Mouse (Mus musculus): Measurements from ENCODE around the gene Zfp618.

Gene Zfp618

DNA sequence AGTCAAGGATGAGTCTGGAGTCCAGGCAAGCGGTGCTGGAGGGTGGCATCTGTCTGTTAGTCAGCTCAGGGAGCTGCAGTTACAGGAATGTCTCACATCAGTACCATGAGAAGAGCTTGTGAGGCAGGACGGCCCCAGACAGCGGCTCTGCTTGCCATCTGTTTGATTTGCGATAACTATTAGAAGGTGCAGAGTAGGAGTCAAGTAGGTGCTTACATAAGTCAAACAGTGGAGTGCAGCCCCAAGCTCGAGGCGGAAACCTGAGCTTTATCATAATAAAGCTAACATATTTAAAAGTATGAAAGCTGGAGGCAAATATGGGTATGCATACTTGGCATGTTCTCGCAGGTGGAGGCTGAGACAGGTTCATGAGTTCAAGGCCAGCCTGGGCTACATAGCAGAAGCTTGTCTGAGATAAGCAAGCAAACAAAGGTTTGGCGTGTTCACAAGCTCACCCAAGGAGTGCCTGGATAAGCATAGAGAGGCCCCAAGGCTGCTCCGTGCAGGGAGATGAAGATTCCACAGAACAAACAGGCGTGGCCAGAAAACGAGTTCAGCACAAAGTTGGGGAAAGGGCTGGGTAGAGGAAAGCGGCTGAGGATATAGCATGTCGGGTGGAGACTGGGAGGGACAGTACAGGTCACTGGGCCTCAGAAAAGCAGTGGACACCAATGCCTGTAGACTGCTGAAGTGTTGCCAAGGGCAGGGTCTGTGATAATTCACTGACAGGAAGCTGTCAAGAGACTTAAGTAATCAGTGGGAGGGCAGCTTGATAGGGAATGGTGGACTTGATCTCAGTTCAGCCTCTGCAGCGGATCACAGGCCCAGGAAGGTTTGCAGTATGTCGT lies 106.3 kb downstream of the Zfp618 start:
- DNase-seq: no peak

DNA sequence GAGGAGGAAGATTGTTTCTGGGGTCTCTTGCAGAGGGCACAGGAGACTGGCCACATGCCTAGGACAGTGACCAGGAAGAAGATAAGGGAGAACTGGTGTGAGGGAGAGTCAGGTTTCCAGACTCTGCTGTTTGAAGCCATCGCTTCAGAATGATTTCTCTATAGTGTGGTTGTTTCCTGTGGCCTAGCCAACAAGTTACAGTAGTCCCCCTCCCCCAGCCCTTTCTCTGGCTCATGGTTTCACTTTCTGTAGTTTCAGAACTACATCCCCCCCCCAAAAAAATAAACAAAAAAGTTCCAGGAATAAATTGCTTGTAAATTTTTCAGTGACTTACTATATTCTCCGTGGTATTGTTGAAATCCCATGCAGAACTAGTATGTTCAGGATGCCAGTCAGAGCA lies 107.8 kb downstream of the Zfp618 start:
- DNase-seq: no peak

DNA sequence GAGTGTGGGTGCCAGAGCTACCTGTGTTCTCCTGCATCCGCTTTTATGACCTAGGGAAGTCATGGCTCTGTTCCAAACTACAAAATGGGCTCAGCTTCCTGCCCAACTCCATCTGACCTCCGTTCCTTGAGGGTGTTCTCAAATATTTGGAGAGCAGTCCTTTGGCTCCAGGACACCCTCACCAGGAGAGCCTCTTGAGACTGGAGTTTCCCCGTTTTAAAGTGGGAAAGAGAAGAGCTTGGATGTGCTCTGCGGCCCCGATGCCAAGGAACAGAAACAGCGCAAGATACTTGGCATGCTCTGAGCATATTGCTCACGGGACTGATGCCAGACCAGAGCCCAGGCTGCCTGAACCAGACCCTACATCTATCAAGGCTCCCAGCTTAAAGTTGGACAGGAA lies 113.8 kb downstream of the Zfp618 start:
- DNase-seq: no peak

DNA sequence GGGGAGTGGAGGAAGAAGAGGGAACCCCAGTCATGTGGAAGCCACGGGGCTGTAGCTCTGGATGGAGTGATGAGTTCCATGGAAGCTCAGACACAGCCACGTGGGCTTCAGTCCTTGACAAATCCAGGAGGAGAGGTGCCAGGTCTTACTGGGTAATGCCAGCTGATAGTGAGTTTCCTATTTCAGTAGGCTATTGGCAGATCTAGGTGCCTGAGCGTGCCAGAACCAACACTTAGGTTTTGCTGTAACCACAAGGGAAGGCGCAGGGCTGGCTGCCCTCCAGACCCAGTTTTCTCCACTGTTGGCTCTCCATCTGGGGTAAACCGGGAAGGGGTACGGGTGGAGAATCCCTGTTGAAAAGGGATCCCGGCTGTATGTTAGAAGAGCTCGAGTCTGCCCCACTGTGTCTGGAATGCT lies 119.1 kb downstream of the Zfp618 start:
- DNase-seq: no peak

DNA sequence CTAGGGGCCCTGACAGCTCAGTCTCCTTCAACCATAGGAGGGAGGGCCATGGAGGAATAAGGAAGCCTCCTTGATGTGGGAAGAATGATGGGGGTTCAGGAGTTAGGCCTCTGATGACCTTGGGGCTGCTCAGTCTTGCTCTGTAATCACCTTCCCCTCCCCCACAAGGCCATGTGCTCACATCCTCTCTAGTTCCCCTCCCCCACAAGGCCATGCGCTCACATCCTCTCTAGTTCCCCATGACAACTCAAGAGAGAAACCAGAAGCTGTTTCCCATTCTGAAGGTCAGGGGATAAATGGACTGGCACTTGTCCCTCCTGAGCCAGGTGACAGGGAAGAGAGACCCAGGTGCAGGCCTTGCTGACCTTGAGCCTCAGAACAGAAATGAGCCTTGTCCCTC lies 124.1 kb downstream of the Zfp618 start:
- DNase-seq: peak; percentile 31

DNA sequence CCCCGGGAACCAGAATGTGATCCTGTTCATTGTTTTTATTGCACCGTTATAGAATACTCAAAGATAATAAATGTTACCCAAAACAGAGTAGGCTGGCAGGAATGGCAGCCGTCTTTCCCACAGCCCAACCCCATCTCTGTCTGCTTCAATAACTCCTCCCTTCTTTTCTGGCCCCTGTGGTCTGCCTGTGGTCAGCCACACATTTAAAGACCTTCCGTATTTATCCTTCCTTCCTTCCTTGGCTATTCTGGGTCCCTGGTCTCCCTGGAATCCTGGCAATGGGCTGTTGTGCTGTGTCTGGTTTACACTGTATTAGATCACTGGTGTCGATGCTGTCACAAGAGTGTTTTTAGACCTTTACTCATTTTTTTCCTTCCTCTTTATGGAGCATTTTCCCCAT lies 125.8 kb downstream of the Zfp618 start:
- no peak for DNase-seq

DNA sequence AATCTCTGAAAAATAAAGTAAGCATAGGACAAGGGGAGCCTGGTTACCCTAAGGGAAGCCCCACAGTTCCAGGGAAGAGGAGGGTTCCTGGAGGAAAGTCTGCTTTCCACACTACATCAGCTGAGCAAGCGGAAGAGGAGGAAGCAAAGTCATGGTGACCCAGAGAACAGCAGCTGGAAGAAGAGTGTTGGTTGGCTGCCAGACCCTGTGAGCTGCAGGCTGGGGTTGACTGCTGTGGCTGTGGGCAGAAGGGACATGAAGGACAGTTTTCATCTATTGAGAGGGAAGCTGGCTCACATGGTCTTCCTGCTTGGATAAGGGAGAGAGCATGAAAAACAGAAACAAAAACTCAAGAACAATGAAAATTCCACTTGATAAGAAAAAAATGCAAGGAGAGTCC lies 132.2 kb downstream of the Zfp618 start:
- DNase-seq: no peak

DNA sequence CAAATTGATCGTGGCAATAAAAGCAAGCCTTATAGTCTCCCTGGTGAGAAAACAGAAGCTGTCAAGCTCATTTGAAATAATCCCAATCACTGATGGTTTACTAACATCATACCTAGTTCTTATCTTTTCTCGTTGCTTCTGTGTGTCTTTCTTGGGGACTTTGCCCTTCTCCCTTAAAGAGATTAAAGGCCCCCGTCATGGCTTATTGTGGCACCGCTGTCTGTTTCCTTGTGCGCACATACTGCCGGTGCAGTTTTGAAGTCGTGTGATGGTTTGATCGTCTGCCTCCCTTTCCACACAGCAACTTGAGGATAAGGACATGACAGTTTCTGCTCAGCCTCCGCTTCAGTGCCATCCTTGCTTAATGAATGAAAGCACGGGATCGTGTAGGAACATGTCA lies 135.1 kb downstream of the Zfp618 start:
- no peak for DNase-seq

DNA sequence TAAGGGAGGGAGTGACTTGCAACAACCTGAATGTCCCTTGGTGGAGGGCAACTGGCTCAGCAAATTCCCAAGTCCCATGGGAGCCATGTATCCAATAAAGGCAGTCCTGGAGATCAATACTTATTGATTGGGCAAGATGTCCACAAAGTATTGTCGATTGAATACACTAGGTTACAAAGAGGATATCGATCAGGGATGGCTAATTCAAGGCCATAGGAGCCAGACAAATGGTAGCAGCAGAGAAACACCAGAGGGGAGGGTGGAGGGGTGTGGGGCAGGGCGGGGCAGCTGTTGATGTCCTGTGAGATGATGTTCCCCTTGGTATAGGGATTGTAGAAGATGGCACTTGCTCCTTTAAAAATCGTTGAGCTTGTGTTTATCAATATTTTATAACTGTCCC lies 136.7 kb downstream of the Zfp618 start:
- no peak for DNase-seq

DNA sequence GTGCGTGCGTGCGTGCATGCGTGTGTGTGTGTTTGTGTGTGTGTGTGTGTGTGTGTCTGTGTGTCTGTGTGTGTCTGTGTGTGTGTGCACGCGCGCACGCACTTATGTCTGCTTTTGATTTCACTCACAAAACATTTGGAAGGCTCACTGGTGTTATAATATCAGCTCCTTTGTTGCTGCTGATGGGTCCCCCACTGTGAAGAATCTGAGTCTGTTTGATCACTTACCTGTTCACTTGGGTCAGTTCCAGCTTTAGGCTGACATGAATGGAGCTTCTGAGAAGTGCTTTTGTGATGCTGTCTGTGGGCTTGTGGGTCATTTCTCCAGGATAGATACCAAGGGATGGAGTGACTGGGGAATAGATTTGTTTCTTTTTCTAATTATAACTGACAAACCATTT lies 140.3 kb downstream of the Zfp618 start:
- DNase-seq: no peak

DNA sequence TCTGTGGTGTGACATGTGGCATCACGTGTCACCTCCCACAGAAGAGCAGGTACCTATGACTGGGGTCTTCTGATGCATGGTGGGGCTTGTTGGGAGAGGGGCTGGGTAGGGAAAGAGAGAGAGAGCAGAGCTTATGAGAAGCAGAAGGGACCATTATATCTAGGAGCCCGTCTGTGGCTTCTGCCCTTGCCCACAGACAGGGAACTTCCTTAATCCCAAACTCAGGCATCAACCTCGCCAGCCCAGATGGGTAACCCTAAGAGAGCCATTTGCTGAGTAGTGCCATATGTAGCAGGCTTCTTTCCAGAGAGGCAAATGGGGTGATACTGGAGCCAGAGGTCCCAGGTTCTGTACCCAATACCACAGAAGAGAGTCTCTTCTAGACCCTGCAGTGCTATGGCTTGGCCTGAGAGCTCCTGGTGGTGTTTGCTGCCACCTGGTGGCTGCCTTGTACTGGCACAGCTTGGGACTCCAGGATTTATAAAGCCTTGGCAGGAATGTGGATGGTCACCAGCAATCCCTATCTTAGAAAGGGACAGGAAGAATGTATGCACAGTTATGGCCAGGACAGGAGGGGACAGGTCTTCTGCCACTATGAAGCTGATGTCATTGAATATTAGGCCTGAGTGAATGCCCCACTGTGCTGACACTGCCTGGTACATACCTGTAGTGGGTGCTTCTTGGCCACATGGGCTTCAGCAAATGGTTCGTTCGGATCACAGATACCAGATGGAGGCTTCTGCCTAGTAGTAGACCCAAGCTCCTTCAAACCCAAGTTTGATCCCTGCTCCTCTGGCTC lies 153.5 kb downstream of the Zfp618 start:
- DNase-seq: peak; percentile 86

DNA sequence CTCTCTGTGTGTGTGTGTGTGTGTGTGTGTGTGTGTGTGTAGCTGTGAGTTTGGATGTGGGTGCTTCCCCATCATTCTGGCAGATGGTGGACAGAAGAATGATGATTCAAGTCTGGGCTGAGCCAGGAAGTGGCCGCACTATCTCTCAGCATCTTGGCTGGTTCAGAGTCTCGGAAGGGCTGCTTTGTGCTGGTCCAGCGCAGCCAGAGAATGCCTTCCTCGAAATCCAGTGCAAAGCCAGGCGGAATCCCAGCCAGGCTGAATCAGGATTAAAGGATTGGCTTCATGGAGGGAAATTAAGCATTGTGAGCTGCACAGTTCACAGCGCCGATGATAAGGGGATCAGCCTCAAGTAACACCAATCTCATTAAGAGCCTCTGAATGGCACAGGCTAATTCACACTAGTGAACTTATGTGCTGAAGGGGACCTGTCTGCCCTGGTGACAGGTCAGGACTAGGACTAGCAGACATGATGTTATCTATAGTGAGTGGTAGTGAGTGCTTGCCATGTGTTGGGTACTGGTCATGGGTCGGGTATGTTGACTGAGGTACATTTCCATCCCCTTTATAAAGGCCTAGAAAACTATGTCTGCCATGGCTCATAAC lies 159.6 kb downstream of the Zfp618 start:
- no peak for DNase-seq

DNA sequence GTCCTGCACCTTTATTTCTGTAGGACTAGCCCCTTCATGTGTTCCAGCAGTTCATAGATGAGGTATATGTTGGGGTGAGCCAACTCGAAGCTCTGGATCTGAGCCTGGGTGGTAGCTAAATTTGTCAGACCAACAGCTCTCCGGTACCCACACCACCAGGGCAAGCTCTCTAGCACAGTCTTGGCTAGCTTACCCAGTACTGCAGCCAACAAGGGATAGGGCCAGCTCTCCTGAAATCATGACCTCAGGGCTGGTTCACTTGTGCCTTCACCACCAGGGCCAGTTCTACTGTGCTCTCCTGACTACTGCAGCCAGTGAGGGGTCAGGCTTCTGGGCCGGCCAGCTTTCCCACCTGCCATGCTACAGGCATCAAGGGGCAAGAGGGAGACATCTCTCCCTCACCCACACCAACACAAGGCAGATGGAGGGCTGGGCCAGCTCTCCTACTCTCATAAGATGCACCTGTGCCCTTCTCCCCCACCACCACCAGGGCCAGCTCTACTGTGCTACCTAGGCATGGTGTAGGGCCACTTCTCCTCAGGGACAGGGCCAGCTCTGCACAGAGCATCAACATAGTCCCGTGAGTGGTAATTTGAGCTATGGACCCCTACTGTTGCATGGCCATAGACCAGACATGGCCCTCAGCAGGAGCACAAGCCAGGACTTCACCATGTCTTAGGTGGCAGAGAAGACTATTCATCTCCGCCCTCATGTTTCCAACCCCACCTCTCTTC lies 164.7 kb downstream of the Zfp618 start:
- DNase-seq: no peak

DNA sequence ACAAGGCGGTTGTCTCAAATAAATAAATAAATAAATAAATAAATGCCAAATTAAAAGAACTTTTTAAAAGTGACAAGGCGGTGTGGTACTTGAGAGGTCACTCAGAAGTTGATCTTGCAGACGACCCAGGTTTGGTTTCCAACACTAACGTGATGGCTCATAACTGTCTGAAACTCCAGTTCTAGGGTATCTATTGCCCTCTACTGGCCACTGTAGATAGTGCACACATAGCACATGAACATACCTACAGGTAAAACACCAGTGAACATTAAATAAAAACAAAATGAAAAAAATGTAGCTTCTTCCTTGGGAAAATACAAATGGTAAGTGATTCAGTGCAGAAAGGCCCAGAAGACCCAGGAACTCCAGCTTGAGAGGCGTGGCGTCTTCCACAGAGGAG lies 181.9 kb downstream of the Zfp618 start:
- no peak for DNase-seq

DNA sequence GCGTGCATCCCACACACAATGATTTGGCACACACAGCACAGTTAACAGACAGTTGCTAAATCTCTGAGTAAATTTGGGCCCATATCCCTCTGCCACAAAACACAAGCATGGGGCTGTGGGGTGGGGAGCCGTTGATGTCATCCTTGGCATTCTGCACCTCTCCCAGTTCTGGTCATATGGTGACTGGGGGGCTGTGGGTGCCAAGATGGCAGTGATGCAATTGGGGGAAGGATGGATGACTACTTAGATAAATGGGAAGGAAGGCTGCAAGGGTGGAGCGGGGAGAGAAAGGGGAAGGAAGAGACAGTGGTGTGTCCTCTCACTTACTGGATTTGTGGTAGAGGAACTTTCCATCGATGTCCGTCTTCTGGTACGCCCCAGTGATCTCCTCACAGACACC lies 185.8 kb downstream of the Zfp618 start:
- no peak for DNase-seq

DNA sequence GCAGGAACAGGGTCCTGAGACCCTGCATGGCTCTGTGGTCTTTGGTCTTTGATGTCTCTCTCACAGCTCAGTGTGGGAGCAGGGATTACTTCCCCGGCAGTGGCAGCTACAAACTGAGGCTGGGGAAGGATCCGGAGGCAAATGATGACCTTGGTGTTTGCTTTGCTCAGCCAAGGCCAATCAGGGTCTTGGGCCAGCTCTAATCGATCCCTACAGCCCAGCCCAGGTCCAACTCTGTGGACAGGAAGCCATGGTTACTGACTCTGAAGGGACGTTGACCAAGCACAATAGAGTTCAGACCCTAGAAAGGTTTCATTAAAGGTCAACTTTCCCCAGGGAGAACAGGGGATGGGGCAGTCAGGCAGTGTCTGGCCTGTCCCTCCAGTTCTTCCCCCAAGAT lies 188.7 kb downstream of the Zfp618 start:
- DNase-seq: no peak

DNA sequence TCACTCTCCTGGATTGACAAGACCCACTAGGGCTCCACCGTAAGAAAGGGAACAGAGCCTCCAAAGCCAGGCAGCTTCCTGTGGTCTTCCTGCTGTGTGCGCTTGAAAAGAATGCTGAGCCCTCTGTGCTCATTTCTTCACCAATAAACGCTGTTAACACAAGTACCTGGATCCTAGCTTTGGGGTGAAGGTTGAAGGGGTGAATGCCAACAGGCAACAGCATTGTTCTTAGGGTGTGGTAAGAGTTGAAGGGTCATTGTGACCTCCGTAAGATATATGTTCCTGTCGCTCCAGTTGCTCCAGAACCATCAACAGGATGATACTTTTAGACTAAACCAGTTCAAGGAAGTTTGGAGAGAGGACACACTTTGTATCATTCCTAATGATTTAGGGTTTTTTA lies 189.3 kb downstream of the Zfp618 start, which contains the start of gene Ambp:
Gene Ambp, minus strand, starts transcription at position 101 of the 400 bp plus-strand sequence.
- DNase-seq: no peak

DNA sequence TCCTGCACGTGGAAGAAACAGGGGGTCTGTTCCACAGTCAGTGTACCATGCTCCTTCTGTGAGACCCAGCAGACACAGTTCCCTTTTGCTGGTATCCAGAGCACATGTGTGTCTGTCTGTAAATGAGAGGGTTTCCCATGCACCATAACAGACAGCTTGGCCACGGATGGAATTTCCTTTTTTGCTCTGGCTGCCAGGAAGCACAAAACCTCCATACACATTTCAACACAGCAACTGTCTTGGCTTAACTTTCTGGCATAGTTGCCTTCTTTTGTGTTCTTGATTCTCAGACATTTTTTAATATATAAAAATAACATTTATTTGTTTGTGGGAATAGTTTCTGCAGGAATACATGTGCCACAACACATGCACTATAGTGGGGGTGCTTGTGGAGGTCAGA lies 190.2 kb downstream of the Zfp618 start:
- DNase-seq: no peak

DNA sequence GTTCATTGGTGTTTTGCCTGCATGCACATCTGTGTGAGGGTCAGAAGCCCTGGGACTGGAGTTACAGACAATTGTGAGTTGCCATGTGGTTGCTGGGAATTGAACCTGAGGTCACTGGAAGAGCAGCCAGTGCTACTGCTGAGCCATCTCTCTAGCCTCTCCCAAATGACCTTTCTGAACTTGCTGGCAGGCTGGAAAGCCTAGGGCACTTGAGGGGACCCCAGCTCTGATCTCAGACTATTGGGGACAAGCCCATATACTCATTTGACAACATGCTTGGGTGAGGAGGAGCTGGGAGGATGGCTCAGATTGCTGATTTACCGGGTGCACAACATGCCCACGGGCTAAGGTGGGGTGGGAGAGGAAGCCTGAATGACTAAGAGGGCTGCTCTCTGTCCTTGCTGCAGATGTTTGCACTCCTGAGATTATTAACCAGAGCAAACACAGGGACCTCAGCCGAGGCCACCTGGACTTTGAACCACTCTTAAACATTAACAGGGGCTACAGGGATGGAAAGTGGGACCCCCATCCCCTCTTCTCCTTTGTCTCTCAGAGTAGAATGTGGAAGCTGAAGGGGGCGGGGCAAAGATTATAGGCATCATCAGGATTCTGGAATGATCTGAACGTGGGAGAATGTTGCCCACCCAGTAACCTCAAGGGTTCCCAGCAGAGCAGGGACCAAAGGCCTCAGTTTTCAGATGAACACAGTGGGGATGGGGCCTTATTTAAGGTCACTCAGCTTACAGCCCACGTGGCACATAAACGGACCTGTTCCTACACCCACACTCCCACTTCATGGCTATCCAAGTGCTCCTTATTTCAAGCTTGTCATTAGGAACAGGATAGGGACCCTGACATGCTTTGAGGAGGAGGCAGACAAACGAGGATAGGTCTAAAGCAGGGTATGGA lies 191.6 kb downstream of the Zfp618 start:
- DNase-seq: no peak

DNA sequence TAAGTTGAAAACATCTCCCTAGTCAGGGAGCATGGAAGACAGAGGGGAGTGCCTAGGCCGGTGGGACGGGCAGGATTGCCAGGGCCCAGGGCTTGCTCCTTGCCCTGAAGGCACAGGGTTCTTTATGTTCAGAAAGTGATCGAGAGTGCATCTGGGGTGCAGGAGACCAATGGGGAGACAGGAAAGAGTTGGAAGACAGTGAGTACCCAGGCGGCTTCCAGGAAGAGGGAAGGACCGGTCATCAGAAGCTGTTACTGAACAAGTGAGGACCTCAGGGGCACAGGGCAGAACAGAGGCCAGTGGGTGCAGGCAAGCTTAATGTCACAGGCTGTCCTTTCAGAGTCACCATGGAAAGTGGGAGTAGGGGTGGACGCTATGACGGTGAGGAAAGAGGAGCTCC lies 192.8 kb downstream of the Zfp618 start:
- DNase-seq: no peak

DNA sequence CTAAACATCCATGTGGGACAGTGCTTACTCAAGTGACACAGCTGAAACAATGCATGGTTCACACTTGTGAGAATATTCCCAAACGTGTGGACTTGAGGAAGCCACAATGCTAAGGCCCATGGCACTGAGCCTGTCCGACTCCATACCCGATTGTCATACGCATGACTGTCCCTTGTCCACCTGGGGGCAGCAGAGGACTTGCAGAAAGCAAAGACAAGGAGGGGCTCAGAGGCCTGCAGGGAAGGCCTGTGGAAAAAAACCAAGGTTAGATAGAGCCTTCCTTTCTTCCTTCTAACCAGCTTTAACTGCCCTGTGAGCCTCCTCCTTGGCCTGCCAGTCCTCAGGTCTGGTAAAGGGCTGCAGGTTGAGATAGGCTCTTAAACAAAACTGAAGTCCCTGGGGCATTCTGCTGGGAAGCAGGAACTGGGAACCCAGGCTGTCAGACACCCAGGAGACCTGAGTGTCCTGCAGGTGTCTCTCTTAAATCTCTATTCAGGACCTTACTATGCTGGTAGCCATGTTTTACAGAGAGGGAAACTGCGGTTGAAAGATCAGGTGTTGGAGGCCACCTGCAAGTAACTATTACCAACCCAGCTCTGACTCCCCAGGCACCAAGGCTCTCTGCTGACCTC lies 193.7 kb downstream of the Zfp618 start:
- DNase-seq: peak; percentile 93

DNA sequence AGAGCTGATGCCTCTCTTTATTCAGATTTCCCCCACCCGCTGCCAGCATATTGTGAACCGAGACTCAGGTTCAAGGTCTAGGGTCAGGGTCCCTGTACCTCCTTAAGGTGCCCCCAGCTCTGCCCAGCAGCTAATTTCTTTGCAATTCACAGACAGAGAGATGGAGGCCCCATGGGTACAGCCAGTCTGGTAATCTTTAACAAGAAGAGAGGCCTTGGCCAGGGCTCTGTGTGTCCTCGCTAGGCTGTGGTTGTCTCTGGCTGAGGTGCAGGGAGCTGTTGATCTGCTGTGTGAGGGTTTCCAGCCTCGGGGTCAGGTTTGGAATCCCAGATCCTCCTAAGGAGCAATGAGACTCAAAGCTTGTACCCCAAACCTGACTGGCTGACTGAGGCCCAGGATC lies 200.3 kb downstream of the Zfp618 start:
- DNase-seq: no peak

Measured in embryo, embryonic 11 days (tissue).